Mouse (Mus musculus) kidney, adult 2 months (tissue): ENCODE measurements around the gene Rnf38. TPM values are rescaled to one million over a fixed set of nuclear protein-coding genes. Genes with fewer than 3 reads are reported as not detected.

Experiments
- DNase-seq: peaks from one replicate; pipeline ENCODE4 v3.0.0; 2021
- H3K27ac ChIP-seq: fragments of 200-500 bp; 2 replicates; pipeline ENCODE4 v1.5.1; 2012; ENCODE audit warnings: low read depth, low read length, control low read depth, inconsistent platforms; ENCODE audit not compliant: insufficient read depth
- H3K27me3 ChIP-seq: fragments of 200-500 bp; replicated peaks from 2 replicates; pipeline ENCODE4 v1.6.1; 2012; ENCODE audit warnings: mild to moderate bottlenecking, moderate library complexity, low read length, inconsistent platforms; ENCODE audit not compliant: control insufficient read depth, insufficient read depth
- H3K36me3 ChIP-seq: fragments of 200-500 bp; 2 replicates; pipeline ENCODE4 v1.6.1; 2012; ENCODE audit warnings: mild to moderate bottlenecking, moderate library complexity, low read length, inconsistent platforms; ENCODE audit not compliant: control insufficient read depth, insufficient read depth
- H3K4me1 ChIP-seq: fragments of 200-500 bp; 2 replicates; pipeline ENCODE4 v1.6.1; 2011; ENCODE audit warnings: low read length; ENCODE audit not compliant: control insufficient read depth, insufficient read depth
- H3K4me3 ChIP-seq: fragments of 200-500 bp; 2 replicates; pipeline ENCODE4 v1.5.1; 2011; ENCODE audit warnings: mild to moderate bottlenecking, low read depth, low read length, control low read depth; ENCODE audit not compliant: insufficient read depth
- CTCF ChIP-seq: fragments of 200-500 bp; conservative IDR thresholded peaks from 2 replicates; pipeline ENCODE4 v1.5.1; 2011; ENCODE audit warnings: low read depth, mild to moderate bottlenecking, control low read depth, low read length, moderate library complexity, mixed read lengths; ENCODE audit not compliant: insufficient read depth, insufficient read length
- POLR2A ChIP-seq: fragments of 200-500 bp; IDR thresholded peaks from one replicate; pipeline ENCODE4 v1.6.1; 2011; ENCODE audit warnings: low read depth, low read length, control low read depth
- WGBS: fragments of 180-500 bp; shearing (Covaris S2); methylation state at CpG from one replicate; pipeline ENCODE4 v1.1.7; 2018; 5-methylcytosine and 5-hydroxymethylcytosine counted together
- polyA plus RNA-seq: library from polyadenylated mRNA; depleted of rRNA; stranded (reverse); fragments of >200 nt; gene quantifications from 2 replicates; pipeline ENCODE4 v1.2.3, GENCODE M21; 2012; rRNA removed

Gene Rnf38
- polyA plus RNA-seq, result 69.9 and 72.6 TPM in 2 replicates

GRCm38 (mm10) chr4:44233713-44234003, at the start of gene Rnf38:
Rnf38 (minus strand) TSS chr4:44233789.
- 8% methylated on average over 60 of the region's 61 CpGs for whole genome bisulfite sequencing
- H3K27ac ChIP-seq, result peak within 1 kb of the TSS; percentile 85
- TF ChIP-seq POLR2A, result no peak
- no peak for TF ChIP-seq CTCF
- no peaks in the 10 kb centered on the region for H3K36me3 ChIP-seq
- peak within 1 kb of the TSS; percentile 98 for H3K4me3 ChIP-seq
- 0 out of 2 replicates have a peak, but pooled peaks cover 7% of the 10 kb centered on the region for H3K4me1 ChIP-seq
- DNase-seq, result no peak
- H3K27me3 ChIP-seq, result no peaks in the 10 kb centered on the region

GRCm38 (mm10) chr4:44281597-44282265, 48.1 kb upstream of the Rnf38 start:
- Histone ChIP-seq H3K4me3 (no peak overlapping the region), H3K4me1 (no peaks in the 10 kb centered on the region), H3K27ac (no peak overlapping the region), H3K27me3 (no peaks in the 10 kb centered on the region), H3K36me3 (no peaks in the 10 kb centered on the region)
- DNase-seq, result no peak
- TF ChIP-seq POLR2A, result no peak
- no peak for TF ChIP-seq CTCF
- WGBS, result 70% methylated on average over 7 of the region's 7 CpGs

- Histone ChIP-seq H3K4me3 (no peak overlapping the region), H3K27me3 (no peaks in the 10 kb centered on the region), H3K36me3 (no peaks in the 10 kb centered on the region), H3K27ac (no peak overlapping the region), H3K4me1 (no peaks in the 10 kb centered on the region)
- 60% methylated on average over 5 of the region's 5 CpGs for WGBS
- no peak for DNase-seq
- TF ChIP-seq POLR2A (no peak), CTCF (no peak)
Observed at GRCm38 (mm10) chr4:44271134-44271533, 37.5 kb upstream of the Rnf38 start.

- H3K36me3 ChIP-seq, result no peaks in the 10 kb centered on the region
- no peaks in the 10 kb centered on the region for H3K4me1 ChIP-seq
- no peak overlapping the region for H3K27ac ChIP-seq
- H3K4me3 ChIP-seq, result no peak overlapping the region
- 90% methylated on average over 14 of the region's 14 CpGs for WGBS
- no peaks in the 10 kb centered on the region for H3K27me3 ChIP-seq
- no peak for DNase-seq
- TF ChIP-seq POLR2A, result no peak
- TF ChIP-seq CTCF, result no peak
Observed at GRCm38 (mm10) chr4:44269376-44269817, 35.8 kb upstream of the Rnf38 start.

- H3K4me3 ChIP-seq, result no peak overlapping the region
- H3K27ac ChIP-seq, result no peak overlapping the region
- no peaks in the 10 kb centered on the region for H3K27me3 ChIP-seq
- TF ChIP-seq CTCF (no peak), POLR2A (no peak)
- no peaks in the 10 kb centered on the region for H3K36me3 ChIP-seq
- WGBS, result 90% methylated on average over 6 of the region's 6 CpGs
- H3K4me1 ChIP-seq, result no peaks in the 10 kb centered on the region
- DNase-seq, result no peak
Observed at GRCm38 (mm10) chr4:44267437-44267836, 33.8 kb upstream of the Rnf38 start.

- TF ChIP-seq POLR2A, result no peak
- no peak for TF ChIP-seq CTCF
- Histone ChIP-seq H3K27me3 (no peaks in the 10 kb centered on the region), H3K4me3 (no peak overlapping the region), H3K36me3 (no peaks in the 10 kb centered on the region), H3K27ac (no peak overlapping the region), H3K4me1 (no peaks in the 10 kb centered on the region)
- 80% methylated on average over 3 of the region's 3 CpGs for WGBS
- DNase-seq, result no peak
Observed at GRCm38 (mm10) chr4:44265500-44265899, 31.9 kb upstream of the Rnf38 start.

GRCm38 (mm10) chr4:44260244-44260643, 26.7 kb upstream of the Rnf38 start:
- 1% methylated on average over 10 of the region's 10 CpGs for WGBS
- DNase-seq, result peak; percentile 32
- no peaks in the 10 kb centered on the region for H3K27me3 ChIP-seq
- H3K4me1 ChIP-seq, result no peaks in the 10 kb centered on the region
- H3K36me3 ChIP-seq, result no peaks in the 10 kb centered on the region
- no peak overlapping the region for H3K4me3 ChIP-seq
- H3K27ac ChIP-seq, result no peak overlapping the region
- TF ChIP-seq CTCF (no peak), POLR2A (no peak)

- TF ChIP-seq CTCF, result no peak
- TF ChIP-seq POLR2A, result no peak
- Histone ChIP-seq H3K36me3 (no peaks in the 10 kb centered on the region), H3K27ac (no peak overlapping the region), H3K4me1 (no peaks in the 10 kb centered on the region), H3K27me3 (no peaks in the 10 kb centered on the region), H3K4me3 (no peak overlapping the region)
- DNase-seq, result no peak
- WGBS, result 80% methylated on average over 4 of the region's 4 CpGs
Observed at GRCm38 (mm10) chr4:44259126-44259525, 25.5 kb upstream of the Rnf38 start.
